Mouse (Mus musculus): ENCODE results near the gene Lamc1. TPM values are rescaled to one million over a fixed set of nuclear protein-coding genes. Genes with fewer than 3 reads are reported as not detected.
A peak's percentile ranks its signal among the peaks of the same experiment; 100 is the strongest.

Gene Lamc1
- polyA plus RNA-seq, 1 experiment from 2014 or later = 28.1 TPM

DNA sequence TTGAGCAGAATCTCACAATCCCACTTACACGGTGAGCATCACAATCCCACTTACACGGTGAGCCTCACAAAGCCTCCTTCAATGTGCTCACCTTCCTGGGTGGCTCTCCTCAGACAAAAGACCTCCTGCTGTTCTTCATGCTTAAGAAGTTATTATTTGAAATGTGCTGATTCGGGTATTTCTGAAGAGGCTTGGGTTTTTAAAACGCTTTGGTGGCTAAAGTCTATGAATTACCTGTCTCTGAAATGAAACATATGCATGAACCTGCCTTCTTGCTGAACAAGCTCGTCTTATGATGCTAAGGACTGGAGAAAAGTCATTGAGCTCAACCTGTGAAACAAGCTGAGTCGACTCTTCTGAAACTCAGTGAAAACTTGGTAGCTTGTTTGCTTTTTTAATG lies 36.6 kb downstream of the Lamc1 start:
- no peaks in the 10 kb centered on the region for H3K36me3 ChIP-seq (replicated peaks; ENCODE audit: control insufficient read depth, insufficient read depth)
- peaks cover 15% of the 10 kb centered on the region; the same call in 1 of the 2 replicates for H3K4me1 ChIP-seq (replicated peaks; ENCODE audit: control insufficient read depth, insufficient read depth, low read length)
- H3K9ac ChIP-seq = no peak overlapping the region
- H3K4me3 ChIP-seq (replicated peaks; ENCODE audit: low read length) = no peak overlapping the region
- H3K27ac ChIP-seq = no peak overlapping the region
- H3K9me3 ChIP-seq (ENCODE audit: control insufficient read depth, low read length) = no peaks in the 10 kb centered on the region
- DNase-seq (ENCODE audit: low spot score) (no peak), ATAC-seq (ENCODE audit: low FRiP score) (no peak)
- WGBS = 65% methylated on average over 6 of the region's 6 CpGs
- H3K27me3 ChIP-seq (ENCODE audit: control insufficient read depth, insufficient read depth, low read length) = no peaks in the 10 kb centered on the region
- H3K4me2 ChIP-seq (replicated peaks) = no peak overlapping the region

DNA sequence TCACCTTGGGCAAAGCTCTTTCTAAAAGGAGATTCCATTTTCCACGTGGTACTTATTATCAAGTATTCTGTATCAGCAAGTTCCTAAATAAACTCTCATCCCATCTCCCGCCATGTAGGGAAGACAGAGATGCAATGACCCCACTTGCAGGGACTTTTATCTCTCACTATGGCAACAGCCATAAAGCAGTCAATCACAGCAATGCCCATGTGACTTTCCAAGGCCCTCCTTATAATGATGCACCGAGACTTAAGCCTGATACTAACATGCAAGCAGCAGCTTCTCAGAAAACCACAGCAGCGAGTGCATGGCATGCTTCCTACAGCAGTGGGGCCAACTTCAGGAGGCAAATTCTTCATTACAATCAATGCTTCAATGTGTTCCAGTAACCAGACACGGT lies 39.7 kb downstream of the Lamc1 start:
- Histone ChIP-seq H3K27me3 (ENCODE audit: control insufficient read depth, insufficient read depth, low read length) (no peaks in the 10 kb centered on the region), H3K4me3 (replicated peaks; ENCODE audit: low read length) (no peak overlapping the region), H3K4me1 (replicated peaks; ENCODE audit: control insufficient read depth, insufficient read depth, low read length) (peaks cover 15% of the 10 kb centered on the region; the same call in 1 of the 2 replicates), H3K9me3 (ENCODE audit: control insufficient read depth, low read length) (no peaks in the 10 kb centered on the region), H3K9ac (0 out of 2 replicates have a peak overlapping the region, but pooled peaks have one; percentile 8), H3K27ac (no peak overlapping the region), H3K36me3 (replicated peaks; ENCODE audit: control insufficient read depth, insufficient read depth) (no peaks in the 10 kb centered on the region), H3K4me2 (replicated peaks) (no peak overlapping the region)
- DNase-seq (ENCODE audit: low spot score) (no peak), ATAC-seq (ENCODE audit: low FRiP score) (no peak)
- WGBS = 43% methylated on average over 5 of the region's 5 CpGs

DNA sequence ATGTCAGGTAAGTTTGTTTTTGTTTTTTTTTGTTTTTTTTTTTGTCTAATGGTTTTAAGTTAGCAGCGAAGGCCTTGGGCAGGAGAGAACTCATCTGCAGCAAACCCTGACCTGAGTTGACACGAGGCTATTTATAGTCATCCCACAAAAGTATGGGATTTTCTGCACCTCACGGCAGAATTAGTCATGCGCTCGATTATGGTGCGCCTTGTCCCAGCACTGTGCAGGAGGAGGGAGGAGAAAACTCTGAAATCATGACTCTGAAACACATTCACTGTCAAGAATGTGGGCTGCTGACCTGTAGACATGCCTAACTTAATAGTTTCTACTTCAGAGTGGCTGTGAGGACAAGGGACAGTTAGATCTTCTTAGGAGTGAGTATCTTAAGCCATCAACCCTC lies 40.4 kb downstream of the Lamc1 start:
- H3K4me1 ChIP-seq (replicated peaks; ENCODE audit: control insufficient read depth, insufficient read depth, low read length) = peaks cover 15% of the 10 kb centered on the region; the same call in 1 of the 2 replicates
- no peaks in the 10 kb centered on the region for H3K9me3 ChIP-seq (ENCODE audit: control insufficient read depth, low read length)
- H3K36me3 ChIP-seq (replicated peaks; ENCODE audit: control insufficient read depth, insufficient read depth) = no peaks in the 10 kb centered on the region
- DNase-seq (ENCODE audit: low spot score) = no peak
- WGBS = 59% methylated on average over 6 of the region's 6 CpGs
- no peaks in the 10 kb centered on the region for H3K27me3 ChIP-seq (ENCODE audit: control insufficient read depth, insufficient read depth, low read length)
- no peak overlapping the region for H3K27ac ChIP-seq
- no peak overlapping the region for H3K4me2 ChIP-seq (replicated peaks)
- no peak for ATAC-seq (ENCODE audit: low FRiP score)
- H3K4me3 ChIP-seq (replicated peaks; ENCODE audit: low read length) = no peak overlapping the region
- no peak overlapping the region for H3K9ac ChIP-seq

DNA sequence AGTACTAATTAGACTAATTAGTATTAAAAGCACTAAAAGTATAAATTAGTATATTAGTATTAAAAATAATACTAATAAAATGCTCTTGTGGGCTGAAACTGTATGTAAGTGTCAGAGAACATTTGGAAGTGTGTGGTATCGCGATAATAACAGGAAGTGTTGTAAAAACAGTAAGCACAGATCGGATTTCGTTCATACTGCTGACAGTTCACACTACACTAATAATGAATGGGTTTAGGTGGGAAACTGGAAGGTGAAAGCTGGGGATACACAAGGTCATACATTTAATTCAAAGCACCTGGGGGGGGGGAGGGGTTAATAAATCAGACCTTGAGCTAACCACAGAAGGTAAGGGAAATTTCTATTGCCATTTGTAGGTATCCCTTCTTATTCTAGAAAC lies 41.2 kb downstream of the Lamc1 start:
- Histone ChIP-seq H3K9me3 (ENCODE audit: control insufficient read depth, low read length) (no peaks in the 10 kb centered on the region), H3K36me3 (replicated peaks; ENCODE audit: control insufficient read depth, insufficient read depth) (no peaks in the 10 kb centered on the region), H3K4me1 (replicated peaks; ENCODE audit: control insufficient read depth, insufficient read depth, low read length) (peaks cover 16% of the 10 kb centered on the region; the same call in 1 of the 2 replicates), H3K27me3 (ENCODE audit: control insufficient read depth, insufficient read depth, low read length) (no peaks in the 10 kb centered on the region), H3K27ac (no peak overlapping the region), H3K4me3 (replicated peaks; ENCODE audit: low read length) (no peak overlapping the region), H3K4me2 (replicated peaks) (no peak overlapping the region), H3K9ac (no peak overlapping the region)
- no peak for ATAC-seq (ENCODE audit: low FRiP score)
- 83% methylated on average over 4 of the region's 4 CpGs for WGBS
- no peak for DNase-seq (ENCODE audit: low spot score)

DNA sequence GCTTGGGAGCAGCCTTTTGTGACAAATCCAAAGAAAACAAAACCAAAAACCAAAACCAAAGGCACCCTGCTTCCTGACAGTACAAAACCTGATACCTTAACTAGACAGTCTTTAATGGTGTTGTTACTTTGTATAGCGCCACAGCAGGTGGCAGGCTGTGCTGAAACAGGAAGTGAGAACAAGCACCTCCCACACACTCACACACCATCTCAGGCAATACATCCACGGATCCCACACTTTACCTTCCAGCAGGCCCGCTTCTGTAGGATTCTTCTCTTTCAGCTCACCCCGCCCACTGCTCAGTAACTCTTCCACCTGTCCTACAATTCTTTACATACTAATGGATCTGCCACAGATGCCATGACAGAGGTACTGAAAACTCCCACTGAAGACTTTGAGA lies 44.6 kb downstream of the Lamc1 start:
- H3K9ac ChIP-seq = no peak overlapping the region
- H3K4me2 ChIP-seq (replicated peaks) = no peak overlapping the region
- H3K27ac ChIP-seq = no peak overlapping the region
- H3K27me3 ChIP-seq (ENCODE audit: control insufficient read depth, insufficient read depth, low read length) = no peaks in the 10 kb centered on the region
- DNase-seq (ENCODE audit: low spot score) (no peak), ATAC-seq (ENCODE audit: low FRiP score) (no peak)
- H3K4me1 ChIP-seq (replicated peaks; ENCODE audit: control insufficient read depth, insufficient read depth, low read length) = peaks cover 19% of the 10 kb centered on the region
- no peaks in the 10 kb centered on the region for H3K36me3 ChIP-seq (replicated peaks; ENCODE audit: control insufficient read depth, insufficient read depth)
- H3K4me3 ChIP-seq (replicated peaks; ENCODE audit: low read length) = no peak overlapping the region
- WGBS = 94% methylated on average over 4 of the region's 4 CpGs
- no peaks in the 10 kb centered on the region for H3K9me3 ChIP-seq (ENCODE audit: control insufficient read depth, low read length)

DNA sequence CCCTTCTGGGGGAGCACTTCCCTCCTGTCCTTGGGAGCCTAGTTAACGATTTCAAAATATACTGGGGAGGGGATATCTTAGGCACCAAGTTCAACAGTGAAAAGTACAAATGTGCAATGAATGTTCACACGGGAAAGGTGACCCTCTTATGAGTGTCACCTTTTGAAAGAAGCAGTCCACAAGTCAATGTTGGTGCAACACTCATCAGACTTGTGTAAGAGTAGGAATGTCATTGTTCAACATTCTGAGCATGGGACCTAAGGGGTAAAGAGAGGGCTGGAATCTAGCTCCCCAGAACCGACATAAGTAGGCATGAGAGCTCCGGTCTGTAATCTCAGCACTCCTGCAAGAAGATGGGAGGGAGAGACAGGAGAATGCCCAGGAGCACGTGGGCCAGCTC lies 45.1 kb downstream of the Lamc1 start:
- H3K4me1 ChIP-seq (replicated peaks; ENCODE audit: control insufficient read depth, insufficient read depth, low read length) = peaks cover 13% of the 10 kb centered on the region
- H3K4me3 ChIP-seq (replicated peaks; ENCODE audit: low read length) = no peak overlapping the region
- WGBS = 88% methylated on average over 5 of the region's 5 CpGs
- H3K27ac ChIP-seq = no peak overlapping the region
- H3K9me3 ChIP-seq (ENCODE audit: control insufficient read depth, low read length) = no peaks in the 10 kb centered on the region
- H3K9ac ChIP-seq = no peak overlapping the region
- H3K4me2 ChIP-seq (replicated peaks) = no peak overlapping the region
- ATAC-seq (ENCODE audit: low FRiP score) = no peak
- no peaks in the 10 kb centered on the region for H3K36me3 ChIP-seq (replicated peaks; ENCODE audit: control insufficient read depth, insufficient read depth)
- DNase-seq (ENCODE audit: low spot score) = no peak
- H3K27me3 ChIP-seq (ENCODE audit: control insufficient read depth, insufficient read depth, low read length) = no peaks in the 10 kb centered on the region

DNA sequence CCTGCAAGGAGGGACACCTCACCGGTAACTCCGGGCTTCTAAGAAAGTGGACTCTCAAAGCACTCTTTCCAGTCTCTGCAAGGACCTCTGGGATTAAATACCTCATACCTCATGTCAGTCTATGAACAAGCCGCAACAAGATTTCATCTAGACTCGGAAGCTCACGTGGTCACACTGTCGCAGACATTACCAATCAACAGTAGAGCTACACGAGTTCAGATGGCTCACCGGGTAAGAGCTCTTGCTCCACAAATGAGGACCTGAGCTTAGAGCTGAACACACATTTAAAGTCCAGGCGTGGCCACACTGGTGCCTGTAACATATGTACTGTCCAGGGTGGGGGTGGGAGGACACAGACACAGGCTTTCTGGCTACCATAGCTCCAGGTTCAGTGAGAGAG lies 46.4 kb downstream of the Lamc1 start:
- H3K36me3 ChIP-seq (replicated peaks; ENCODE audit: control insufficient read depth, insufficient read depth) = no peaks in the 10 kb centered on the region
- no peak for DNase-seq (ENCODE audit: low spot score)
- no peak overlapping the region for H3K9ac ChIP-seq
- no peak overlapping the region for H3K4me2 ChIP-seq (replicated peaks)
- H3K9me3 ChIP-seq (ENCODE audit: control insufficient read depth, low read length) = no peaks in the 10 kb centered on the region
- H3K27ac ChIP-seq = no peak overlapping the region
- WGBS = 95% methylated on average over 9 of the region's 9 CpGs
- no peak for ATAC-seq (ENCODE audit: low FRiP score)
- no peaks in the 10 kb centered on the region for H3K27me3 ChIP-seq (ENCODE audit: control insufficient read depth, insufficient read depth, low read length)
- H3K4me1 ChIP-seq (replicated peaks; ENCODE audit: control insufficient read depth, insufficient read depth, low read length) = peaks cover 8% of the 10 kb centered on the region
- no peak overlapping the region for H3K4me3 ChIP-seq (replicated peaks; ENCODE audit: low read length)

DNA sequence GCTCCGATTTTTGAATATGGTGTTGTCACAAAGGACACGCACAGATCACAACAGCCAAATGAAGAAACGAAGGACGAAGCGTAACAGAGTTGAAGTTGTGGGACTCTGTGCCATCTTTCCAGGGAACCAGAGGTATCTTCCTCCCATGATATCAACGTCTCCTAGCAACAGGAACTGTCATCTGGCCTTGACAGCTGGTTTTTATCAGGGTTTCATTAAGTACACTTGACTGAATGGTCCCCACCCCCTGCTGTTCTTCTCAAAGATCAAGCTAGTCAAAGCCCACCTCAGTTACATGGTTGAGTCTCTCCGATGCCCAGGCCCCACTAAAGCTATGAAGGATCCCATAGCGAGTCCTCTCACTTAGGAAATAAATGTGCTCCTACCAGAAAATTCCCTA lies 47.4 kb downstream of the Lamc1 start:
- WGBS = 80% methylated on average over 8 of the region's 8 CpGs
- Histone ChIP-seq H3K4me2 (replicated peaks) (no peak overlapping the region), H3K9ac (no peak overlapping the region), H3K9me3 (ENCODE audit: control insufficient read depth, low read length) (no peaks in the 10 kb centered on the region), H3K36me3 (replicated peaks; ENCODE audit: control insufficient read depth, insufficient read depth) (no peaks in the 10 kb centered on the region), H3K27me3 (ENCODE audit: control insufficient read depth, insufficient read depth, low read length) (no peaks in the 10 kb centered on the region), H3K4me1 (replicated peaks; ENCODE audit: control insufficient read depth, insufficient read depth, low read length) (peaks cover 8% of the 10 kb centered on the region), H3K4me3 (replicated peaks; ENCODE audit: low read length) (no peak overlapping the region), H3K27ac (no peak overlapping the region)
- DNase-seq (ENCODE audit: low spot score) (no peak), ATAC-seq (ENCODE audit: low FRiP score) (no peak)

DNA sequence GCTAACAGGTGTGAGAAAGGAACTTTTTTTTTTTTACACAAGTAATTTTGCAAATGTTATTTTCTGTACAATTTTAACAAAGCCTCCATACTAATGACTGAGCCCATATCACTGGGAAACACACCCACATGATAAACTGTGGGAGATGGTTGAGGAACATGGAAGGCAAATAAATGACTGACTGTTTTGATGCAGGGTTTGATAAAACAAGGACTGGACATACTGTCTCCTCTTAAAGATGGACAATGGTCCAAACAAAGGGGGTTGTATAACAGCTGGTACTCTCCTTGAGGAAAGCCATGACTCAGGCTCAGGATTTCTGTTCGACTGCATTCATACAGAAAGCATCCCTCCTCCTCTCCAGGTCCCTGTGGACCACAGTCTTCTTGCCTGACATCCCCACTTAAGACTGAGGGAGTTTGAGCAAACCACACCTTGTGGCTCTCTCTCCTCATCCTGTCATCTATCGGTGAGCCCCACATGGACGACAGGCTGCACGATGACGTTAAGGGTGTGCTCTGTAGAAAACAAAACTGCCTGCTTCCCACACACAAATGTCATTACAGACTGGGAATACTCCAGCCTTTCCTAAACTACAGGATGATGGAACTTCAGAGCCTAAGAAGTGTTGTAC lies 50.1 kb downstream of the Lamc1 start:
- DNase-seq (ENCODE audit: low spot score) (no peak), ATAC-seq (ENCODE audit: low FRiP score) (no peak)
- Histone ChIP-seq H3K9me3 (ENCODE audit: control insufficient read depth, low read length) (no peaks in the 10 kb centered on the region), H3K4me3 (replicated peaks; ENCODE audit: low read length) (no peak overlapping the region), H3K36me3 (replicated peaks; ENCODE audit: control insufficient read depth, insufficient read depth) (no peaks in the 10 kb centered on the region), H3K4me2 (replicated peaks) (no peak overlapping the region), H3K27me3 (ENCODE audit: control insufficient read depth, insufficient read depth, low read length) (no peaks in the 10 kb centered on the region), H3K4me1 (replicated peaks; ENCODE audit: control insufficient read depth, insufficient read depth, low read length) (peaks cover 8% of the 10 kb centered on the region), H3K9ac (no peak overlapping the region), H3K27ac (no peak overlapping the region)
- 85% methylated on average over 5 of the region's 5 CpGs for whole genome bisulfite sequencing

DNA sequence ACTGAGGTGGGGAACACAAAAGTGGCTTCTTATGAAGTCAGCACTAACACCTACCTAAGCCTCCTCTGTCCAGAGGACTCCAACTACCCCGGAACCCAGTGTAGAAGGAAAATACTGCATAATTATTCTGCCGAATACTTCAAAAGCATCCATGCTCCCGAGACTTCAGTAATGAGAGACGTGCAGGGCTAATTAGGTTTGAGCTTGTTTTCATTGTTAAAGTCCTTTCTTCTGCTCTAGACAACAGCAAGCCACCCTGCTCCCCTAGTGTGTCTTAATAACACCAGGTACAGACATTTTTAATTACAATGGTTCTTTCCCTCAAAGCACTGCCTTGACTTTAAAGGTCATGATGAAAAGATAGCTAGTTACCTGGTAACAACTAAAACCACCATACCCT lies 51.1 kb downstream of the Lamc1 start:
- 37% methylated on average over 4 of the region's 4 CpGs for WGBS
- no peaks in the 10 kb centered on the region for H3K9me3 ChIP-seq (ENCODE audit: control insufficient read depth, low read length)
- no peak overlapping the region for H3K9ac ChIP-seq
- no peak overlapping the region for H3K4me3 ChIP-seq (replicated peaks; ENCODE audit: low read length)
- no peak for ATAC-seq (ENCODE audit: low FRiP score)
- H3K27me3 ChIP-seq (ENCODE audit: control insufficient read depth, insufficient read depth, low read length) = no peaks in the 10 kb centered on the region
- DNase-seq (ENCODE audit: low spot score) = no peak
- no peak overlapping the region for H3K4me2 ChIP-seq (replicated peaks)
- peaks cover 7% of the 10 kb centered on the region for H3K4me1 ChIP-seq (replicated peaks; ENCODE audit: control insufficient read depth, insufficient read depth, low read length)
- no peaks in the 10 kb centered on the region for H3K36me3 ChIP-seq (replicated peaks; ENCODE audit: control insufficient read depth, insufficient read depth)
- no peak overlapping the region for H3K27ac ChIP-seq

Data from hindbrain, embryonic 14.5 days (tissue).